Mouse (Mus musculus): Measurements from ENCODE around the gene Ntng2.

Gene Ntng2

DNA sequence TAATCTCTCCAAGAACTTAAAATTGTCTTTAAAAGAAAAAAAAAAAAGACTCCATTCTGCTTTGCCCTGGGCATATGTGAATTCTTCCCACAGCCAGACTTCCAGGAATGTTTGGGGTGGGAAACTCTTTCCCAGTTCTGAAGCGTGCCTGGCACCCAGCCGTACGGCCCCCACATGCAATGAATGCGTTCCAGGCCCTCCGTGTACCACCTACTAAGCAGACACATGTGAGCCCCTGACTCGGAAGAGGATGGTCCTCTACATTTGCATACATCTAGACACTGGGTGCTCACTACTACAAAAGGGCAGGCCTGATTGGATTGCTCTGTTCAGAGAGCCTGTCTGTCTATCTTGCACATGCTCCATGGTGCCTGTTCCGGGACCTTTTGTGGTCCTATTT, 17.0 kb downstream of the Ntng2 start:
- DNase-seq (ENCODE audit: low spot score), result no peak

DNA sequence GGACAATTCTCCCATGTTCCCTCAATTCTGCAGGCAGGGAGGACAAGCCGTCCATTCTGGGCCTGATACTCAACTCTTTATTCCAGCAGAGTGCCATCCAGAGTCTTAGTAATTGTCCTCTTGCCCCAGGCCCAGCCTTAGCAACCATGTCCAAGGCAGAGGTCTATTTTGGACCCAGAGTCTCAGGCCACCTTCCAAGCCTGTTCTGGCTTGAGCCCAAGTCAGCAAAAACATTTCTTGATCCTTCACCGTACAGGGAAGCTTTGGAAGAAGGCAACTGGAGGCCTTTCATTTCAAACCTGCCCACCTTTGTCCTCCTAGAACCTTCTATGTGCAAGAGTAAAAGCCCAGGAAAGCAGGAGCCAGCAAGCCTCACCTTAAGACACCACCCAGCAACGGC, 17.8 kb downstream of the Ntng2 start:
- no peak for DNase-seq (ENCODE audit: low spot score)

DNA sequence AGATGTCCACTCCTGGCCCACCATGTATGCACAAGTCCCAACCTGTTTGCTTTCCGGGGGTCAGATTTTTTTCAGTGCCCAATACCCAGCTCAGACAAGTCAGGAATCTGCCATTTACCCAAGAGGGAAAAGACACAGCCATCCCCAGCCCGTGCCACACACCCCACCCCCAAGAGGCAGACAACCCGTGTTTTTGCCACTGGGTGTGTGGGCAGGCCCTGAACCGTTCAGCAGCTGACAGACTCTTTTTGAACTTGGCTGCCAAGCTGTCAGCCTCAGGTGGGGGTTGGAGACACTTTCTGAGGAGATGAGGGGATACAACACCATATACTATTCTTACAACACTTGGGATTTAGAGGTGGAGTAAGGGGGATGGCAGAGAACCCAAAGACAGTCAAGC, 18.8 kb downstream of the Ntng2 start:
- DNase-seq (ENCODE audit: low spot score), result no peak

DNA sequence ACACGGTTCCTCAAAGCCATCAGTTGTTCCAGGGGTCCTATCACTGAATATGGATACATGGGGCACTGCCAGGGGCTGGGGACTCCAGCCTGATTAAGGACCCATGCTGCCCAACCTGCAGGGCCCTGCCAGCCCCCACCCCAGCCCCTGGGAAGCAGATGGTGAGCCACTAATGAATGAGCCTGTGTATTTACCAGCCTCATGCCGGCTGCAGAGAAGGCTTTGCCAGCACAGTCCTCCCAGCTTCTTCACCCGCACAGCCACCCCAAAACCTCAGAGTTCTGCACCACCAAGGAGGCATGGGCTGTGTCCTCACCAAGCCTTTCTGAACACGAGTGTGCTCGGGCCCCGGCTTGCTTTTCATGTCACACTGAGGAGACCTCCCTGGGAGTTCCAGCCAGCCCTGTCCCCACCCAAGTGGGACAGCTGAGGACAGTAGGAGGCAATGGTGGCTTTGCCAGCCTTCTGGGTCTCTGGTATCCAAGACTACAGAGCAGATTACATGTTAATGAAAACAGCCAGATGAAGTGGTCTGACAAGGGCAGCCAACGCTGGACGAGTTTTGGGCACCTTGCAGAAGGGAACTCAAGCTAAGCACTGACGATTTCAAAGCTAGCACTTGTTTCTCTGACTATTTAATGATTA, 22.5 kb downstream of the Ntng2 start:
- DNase-seq (ENCODE audit: low spot score), result no peak

DNA sequence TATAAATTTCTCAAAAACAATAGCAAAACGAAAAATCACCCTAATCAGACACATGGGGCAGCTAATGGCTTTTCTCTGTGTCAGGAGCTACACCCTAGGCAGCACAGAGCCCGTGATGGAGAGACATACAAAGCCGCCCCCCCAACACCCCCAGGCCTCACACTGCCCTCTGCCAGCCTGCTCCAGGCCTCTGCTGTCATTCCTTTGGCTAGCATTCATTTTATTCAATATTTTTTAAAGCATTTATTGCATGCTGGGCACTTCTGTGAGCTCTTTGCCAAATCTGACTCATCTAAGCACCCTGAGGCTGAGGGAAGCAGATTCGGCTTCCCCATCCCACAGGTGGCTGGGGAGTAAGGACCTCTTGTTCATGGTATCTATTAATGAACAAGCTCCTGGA, 26.1 kb downstream of the Ntng2 start:
- DNase-seq (ENCODE audit: low spot score), result no peak

DNA sequence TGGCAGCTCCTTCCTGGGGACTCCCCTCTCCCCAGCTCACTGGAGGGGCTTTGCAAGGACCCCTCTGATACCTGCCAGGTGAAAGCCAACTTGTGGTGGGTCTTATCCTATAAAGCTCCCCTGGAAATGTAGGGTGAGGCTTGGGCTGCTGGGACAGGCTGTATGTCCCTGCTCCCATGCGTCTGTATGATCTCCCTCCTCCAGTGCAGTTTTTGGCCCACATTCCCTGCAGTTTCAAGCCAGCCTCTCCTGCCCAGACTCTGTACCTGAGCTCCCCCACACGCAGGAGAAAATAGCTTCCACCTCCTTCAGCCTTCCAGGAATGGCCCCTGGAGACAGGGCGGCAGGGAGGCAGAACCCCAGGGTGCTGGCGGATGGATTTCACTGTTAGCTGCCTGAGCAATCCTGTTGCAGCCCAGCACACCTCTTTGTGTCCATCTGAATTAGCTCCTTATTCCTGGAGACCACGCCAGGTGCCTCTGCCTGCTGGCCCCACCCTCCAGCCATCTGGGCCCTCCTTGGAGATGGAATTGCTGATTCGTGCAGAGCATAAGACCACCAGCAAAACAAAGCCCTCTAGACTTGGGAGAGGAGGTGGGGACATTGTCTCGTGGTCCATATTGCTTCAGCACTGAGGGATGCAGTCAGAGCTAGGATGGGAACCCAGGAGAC, 29.1 kb downstream of the Ntng2 start:
- DNase-seq (ENCODE audit: low spot score), result no peak

DNA sequence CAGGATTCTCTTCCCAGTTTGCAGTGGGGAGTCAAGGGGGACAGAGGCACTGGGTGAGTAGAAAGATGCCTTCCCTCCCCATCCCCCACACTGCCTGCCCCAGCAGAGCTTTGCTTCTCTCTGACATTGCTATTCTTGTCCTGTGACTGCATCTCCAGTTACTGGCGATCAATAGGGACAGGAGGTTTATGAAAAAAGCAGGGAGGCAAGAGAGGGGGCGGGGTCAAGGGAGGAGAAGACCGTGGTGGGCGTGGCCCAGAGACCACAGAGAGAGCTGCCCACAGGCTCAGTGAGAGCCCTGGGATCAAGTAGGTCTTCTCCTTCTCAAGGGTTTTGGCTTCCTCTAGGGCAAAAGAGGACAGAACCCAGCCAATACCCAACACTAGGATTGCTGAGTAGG, 30.5 kb downstream of the Ntng2 start:
- no peak for DNase-seq (ENCODE audit: low spot score)

DNA sequence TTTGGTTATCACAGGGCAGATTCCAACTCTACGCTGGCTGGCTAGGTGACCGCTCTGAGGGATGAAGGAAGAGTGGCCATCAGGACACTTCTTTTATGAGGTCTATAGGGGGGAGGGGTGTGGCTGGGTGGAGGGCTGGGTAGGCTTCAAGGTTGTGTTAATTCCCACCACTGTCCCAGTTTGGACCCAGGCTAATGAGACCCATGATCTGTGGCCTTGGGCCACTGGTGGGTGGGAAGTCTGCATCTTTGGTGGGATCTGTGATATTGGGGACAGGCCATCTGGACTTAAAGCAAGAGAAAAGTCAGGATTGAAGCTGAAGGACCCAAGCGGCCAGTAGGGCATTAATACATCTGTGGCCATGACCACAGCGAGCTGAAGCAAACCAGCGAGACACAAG, 34.0 kb downstream of the Ntng2 start:
- no peak for DNase-seq (ENCODE audit: low spot score)

DNA sequence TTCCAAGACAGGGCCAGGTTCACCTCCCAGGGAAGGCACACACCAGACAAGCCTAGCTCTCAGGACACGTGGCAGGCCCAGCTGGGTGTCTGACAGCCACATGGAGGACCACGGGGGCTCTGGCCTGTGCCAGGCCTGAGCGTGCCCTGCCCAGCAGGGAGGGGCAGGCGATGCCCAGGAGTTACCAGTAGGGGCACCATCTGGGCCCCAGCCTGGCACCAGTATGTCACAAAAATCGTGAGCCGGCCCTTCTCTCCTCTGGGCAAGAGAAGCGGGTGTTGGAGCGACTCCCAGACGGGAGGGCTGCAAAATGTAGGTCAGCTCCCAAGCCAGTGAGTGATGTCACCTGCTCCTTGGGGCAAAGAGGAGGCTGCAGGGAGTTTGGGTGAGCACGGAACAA, 34.9 kb downstream of the Ntng2 start:
- DNase-seq (ENCODE audit: low spot score), result peak; percentile 73

DNA sequence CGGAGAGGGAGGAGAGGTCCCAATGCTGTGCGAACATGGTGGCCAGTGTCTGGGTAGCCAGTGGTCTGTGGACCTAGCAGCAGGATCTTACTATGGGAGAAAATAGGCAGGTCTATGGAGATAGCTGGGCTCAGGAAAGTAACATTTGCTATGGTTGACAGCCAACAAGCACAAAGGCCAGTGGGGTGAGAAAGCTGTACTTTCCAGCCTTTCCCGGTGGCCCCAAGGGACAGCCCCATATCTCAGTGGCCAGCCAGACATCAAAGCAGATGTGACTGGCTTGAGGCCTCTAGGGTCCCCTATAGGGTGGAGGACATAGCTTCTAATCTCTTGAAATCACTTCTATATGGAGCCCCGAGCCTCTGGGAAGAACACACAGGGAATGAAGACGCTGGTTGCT, 35.8 kb downstream of the Ntng2 start:
- no peak for DNase-seq (ENCODE audit: low spot score)

DNA sequence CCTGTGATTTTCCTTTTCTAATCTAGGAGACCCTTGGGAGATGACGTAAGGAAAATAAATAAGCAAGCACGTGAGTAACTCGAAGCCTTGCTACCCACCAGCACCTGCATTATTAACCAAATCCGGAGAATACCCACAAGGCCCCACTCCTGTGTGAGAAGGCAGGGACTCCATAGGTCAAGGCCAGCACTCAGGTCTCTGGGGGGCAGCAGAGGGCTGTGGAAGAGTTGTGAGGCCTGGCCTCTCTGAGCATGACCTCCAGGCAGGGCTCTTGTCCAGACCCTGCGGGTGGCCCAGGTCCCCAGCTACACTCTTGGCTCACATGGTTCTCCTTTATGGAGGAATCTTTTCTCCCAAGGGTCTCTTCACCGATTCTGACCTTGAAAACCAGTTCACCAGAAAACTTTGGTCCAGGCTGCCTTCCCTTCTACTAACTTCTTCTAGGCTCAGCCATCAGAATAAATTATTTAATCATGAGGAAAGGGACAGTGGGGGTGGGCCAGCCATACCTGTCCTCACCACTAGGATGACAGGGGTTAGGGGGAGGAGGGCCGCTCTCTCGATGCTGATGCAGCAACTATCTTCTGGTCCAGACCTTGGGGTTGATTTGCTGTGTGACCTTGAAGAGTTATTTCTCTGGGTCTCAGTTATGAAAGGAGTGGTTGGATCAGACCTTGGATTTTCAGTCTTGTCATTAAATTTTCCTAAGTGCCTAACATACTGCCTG, 36.4 kb downstream of the Ntng2 start:
- peak; percentile 64 for DNase-seq (ENCODE audit: low spot score)

DNA sequence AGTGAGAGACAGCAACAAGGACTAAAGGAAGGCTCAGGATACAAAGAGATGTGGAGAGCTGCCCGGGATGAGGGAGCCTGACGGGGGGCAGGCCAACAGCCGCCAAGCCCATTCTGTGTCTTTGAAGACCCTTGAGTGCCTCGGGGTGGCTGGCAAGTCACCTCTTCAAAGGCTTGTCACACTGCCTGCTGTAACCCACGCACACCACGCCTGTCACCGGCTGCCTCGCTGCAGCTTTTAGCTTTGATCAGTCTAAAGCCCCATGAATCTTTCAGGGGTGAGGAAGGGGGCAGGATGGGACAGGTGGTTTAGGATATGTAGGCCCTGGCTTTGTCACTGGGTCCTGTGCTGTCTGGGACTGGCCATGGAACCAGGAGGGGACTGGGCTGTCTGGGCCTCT, 46.6 kb downstream of the Ntng2 start:
- DNase-seq (ENCODE audit: low spot score), result no peak

DNA sequence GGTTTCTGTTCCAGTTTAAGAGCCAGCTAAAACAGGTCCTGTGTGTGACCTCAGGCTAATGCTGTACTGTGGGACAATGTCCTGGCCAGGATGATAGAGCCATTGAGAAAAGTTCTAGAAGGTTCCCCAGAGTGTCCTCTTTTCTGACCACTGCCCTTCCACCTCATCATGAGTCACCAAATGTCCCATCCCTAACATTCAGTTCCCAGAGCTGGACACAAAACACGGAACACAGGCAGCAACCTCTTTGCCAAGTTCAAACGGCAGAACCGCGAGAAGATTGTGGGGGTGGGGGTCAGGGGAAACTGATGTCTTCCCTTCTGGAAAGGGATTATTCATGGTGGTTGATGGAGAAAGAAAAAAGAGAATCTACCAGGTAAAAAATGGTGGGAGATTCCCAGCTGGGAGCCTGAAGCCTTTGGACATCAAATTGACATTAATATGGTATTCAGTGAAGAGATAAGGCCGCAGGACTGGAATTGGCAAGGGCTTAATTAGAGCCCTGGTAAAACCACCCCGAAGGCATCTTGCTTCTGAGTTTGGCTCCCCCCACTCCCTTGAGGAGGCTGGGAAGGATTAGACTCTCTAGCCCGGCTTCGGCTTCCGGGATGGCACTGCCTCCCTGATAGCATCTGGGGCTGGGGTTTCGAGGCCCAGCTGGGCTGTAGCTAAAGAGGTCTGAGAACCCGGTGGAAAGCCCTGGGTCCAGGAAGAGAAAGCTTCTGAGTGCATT, 51.4 kb downstream of the Ntng2 start:
- peak; percentile 16 for DNase-seq (ENCODE audit: low spot score)

DNA sequence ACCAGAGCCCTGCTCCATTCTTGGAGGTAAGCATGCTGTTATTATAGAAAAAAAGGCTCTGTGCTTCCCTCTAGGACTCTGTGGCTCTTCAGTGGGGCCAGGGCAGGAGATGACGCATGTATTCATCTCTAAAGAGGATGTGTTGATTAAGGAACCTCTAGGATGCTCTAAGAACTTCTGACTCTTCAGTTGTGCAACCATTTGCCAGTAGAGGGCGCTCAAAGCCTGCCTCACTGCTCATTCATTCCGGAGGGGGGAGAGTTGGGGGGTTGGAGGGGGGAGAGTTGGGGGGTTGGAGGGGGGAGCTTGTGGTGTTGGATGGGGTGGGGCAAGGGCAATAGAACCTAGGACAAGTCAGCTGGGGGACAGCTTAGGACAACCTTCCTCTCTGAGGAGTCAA, 52.9 kb downstream of the Ntng2 start:
- peak; percentile 66 for DNase-seq (ENCODE audit: low spot score)

DNA sequence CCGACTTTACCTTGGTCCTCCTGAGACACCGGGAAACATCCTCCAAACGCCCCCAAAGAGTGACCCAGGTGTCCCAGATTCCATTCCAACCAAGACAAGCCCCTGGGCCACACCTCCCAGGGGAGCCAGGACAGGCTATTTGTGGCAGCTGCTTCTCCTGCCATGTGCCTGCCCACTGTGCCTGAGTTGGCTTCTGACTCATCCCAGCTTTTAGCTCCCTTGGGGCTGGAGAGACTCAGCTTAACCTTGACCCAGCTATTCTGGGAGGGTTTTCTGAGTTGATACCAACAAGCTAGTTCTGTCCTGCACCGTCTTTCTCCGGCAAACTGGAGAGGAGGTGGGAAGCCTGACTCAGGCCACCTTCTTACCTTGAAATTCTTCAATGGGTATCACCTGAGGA, 54.4 kb downstream of the Ntng2 start:
- peak; percentile 43 for DNase-seq (ENCODE audit: low spot score)

DNA sequence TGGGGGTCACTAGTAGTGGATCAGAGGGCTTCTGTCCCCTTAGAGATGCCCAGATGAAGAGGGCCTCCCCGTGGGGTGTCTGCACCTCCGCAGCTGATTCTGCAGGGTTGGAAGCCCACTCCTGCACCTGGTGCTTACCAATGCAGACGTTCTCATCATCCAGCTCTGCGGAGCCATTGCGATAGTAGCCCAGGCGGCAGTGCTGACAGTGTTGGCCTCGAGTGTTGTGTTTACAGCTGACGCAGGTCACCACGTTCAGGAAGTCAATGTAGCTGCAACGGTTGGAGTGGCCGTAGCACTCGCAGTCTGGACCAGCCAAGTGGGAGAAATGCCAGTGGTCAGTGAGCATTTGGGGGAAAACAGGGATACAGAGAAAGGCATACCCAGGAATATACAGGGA, 56.0 kb downstream of the Ntng2 start:
- no peak for DNase-seq (ENCODE audit: low spot score)

DNA sequence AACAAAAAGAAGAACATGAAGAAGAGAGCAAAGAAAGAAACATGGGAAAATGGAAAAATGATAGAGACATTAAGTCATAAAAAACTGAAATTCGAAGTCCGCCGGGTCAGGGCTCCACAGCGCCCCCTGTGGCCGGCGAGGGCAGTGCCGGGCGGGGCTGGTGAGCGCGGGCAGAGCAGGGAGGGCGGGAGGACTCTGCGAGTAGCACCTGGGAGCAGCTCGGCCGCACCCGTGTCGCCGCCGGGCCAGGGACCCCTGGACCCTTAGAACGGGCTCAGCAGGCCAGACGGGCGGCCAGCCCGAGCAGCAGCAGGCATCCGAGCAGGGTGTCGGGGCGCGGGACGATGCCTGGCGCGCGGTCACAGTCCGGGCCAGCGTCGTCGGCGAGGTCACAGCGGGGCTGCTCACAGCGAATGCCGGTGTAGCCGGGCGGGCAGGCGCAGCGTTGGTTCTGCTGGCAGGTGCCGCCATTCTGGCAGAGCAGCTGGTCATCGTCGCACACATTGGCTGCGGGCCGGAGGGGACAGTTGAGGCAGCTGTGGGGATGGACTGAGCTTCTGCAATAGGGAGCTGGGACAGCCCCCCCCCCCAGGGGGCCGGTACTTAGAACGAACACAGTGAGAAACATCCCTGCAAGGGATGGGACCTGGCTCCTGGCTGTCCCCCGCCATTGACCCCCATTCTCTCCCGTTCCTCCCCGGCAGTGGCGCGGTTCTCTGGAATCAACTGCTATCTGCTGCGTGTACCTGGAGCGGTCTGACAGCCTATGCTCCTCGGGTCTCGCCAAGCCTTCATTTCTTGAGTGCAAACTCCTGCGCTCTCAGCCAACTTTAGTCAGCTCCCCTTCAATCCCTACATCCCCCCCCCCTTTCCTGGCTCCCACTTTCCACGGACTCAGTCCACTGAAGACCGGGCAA, 58.0 kb downstream of the Ntng2 start:
- DNase-seq (ENCODE audit: low spot score), result no peak

DNA sequence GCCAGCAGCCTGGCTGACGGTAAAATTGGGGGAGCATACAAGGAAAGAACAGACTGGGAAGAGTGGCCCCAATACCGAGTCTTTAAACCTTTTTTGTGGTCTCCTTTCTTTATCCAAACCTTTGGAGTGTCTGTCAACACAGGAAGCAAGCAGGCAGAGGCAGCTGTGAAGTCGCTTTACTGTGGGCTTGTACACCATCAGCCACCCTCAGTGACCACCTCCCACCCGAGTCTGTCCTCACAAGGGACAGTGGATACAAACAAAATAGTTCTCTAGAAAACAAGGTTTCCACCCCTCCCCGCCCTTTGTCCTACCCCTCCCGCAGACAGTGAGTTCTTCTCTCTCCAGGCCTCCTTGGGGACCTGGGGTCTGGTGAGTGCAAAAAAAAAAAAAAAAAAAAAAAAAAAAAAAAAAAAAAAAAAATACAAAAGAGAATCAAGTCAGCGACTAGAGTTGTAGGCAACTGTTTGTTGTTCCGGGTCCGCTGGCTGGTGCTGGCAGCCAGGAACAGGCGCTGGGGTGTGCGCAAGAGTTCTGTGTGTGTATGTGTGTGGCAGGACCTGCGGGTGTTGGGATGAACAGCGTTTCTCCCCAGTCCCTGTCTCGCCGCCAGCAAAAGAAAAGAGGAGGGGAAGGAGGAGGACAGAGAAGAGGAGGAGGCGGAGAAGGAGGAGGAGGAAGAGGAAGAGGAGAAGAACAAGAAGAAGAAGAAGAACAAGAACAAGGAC, 58.8 kb downstream of the Ntng2 start:
- DNase-seq (ENCODE audit: low spot score), result no peak

DNA sequence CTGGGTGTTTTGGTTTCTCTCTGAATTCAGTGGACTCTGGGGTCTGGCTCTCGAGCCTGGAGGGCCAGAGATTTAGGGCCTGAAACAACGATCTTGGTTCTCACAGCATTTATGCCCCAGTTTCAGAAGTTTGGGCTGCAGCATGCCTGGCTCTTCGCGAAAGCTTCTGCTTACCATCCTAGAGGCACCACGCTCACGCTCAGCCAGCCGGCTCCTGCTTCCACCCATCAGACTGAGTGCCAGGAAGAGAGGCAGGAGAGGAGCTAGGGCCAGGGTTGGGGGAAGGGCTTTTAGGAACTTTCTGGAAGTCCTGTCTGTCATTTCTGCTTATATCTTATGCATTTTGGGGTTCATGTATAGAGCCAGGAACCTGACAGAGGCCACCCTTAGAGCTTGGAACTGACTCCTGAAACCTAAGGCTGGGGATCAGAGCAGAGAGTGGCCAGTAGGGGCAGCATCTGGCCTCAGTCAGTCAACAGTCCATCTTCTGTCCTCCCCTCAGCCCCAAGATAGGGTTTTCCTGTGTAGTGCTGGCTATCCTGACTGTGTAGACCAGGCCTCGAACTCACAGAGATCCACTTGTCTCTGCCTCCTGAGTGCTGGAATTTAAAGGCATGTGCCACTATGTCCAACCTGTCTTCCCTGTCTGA, 60.1 kb downstream of the Ntng2 start:
- DNase-seq (ENCODE audit: low spot score), result no peak

Data from adipocyte (in vitro differentiated cells).